Mouse (Mus musculus) urinary bladder, postnatal 4 days (tissue): ENCODE results near the gene Arrdc1.
A peak's percentile ranks its signal among the peaks of the same experiment; 100 is the strongest.
"Not testable (repeated sequence)": the region's sequence is repeated elsewhere in the genome, so short reads cannot be mapped to it uniquely, and the experiment has no call there.

Experiments
- DNase-seq, 2 experiments: peaks; one replicate each; pipeline ENCODE4 v3.0.0; 2021 to 2022; ENCODE audit warnings: low spot score in 2 of 2

The Arrdc1 gene

DNA sequence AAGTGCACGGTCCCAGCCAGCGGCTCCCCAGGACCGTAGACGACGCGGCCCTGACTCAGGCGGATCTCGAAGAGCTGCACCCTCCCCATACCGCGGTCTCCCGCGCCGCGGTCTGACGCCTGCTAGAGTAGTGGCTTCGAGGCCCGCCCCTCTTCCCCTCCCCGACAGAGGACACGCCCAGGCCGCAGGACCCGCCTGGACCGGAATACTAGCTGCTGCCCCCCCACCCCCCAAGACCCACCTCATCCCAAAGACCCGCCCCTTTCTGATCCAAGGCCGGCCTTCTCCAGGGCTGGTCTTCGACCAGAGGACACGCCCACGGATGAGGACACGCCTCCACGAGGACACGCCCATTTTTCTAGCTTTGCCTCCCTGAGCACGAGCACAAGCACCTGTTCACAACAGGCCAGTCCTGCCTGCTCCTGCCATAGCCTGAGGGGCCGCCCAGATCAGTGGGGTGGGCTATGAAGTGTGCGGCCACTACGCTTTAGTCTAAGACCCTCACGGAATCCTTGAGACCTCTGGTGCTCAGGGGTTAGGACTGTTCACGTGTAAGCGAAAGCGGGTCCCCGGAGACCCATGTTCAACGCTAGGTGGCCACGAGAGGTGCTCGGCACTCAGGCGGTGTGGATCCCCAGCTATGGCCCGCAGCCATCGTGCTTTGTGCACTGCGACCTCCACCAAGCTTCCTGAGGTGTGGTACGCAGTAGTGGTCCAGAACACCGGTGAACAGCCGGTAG, at the start of gene Arrdc1:
Gene Arrdc1 (minus strand): TSS at position 196 of the 740 bp plus-strand sequence.
- DNase-seq, result peak; percentile 89 to 91

GRCm38 (mm10) chr2:24976960-24977359, 41.9 kb upstream of the Arrdc1 start:
- no peak for DNase-seq

- DNase-seq, result peak; percentile 76 to 78
Measured at GRCm38 (mm10) chr2:24975704-24976297, 40.7 kb upstream of the Arrdc1 start, which contains the start of gene Pnpla7. Pnpla7 (plus strand) TSS chr2:24976033.

GRCm38 (mm10) chr2:24974906-24975703, 40.1 kb upstream of the Arrdc1 start, which contains the start of gene Mrpl41:
Mrpl41 (minus strand) TSS chr2:24975098.
- DNase-seq, result peak; percentile 95 to 96

- not testable (repeated sequence) for DNase-seq
Measured at GRCm38 (mm10) chr2:24974452-24974851, 39.4 kb upstream of the Arrdc1 start.

- no peak for DNase-seq
Measured at GRCm38 (mm10) chr2:24970386-24970785, 35.3 kb upstream of the Arrdc1 start.

GRCm38 (mm10) chr2:24962304-24963000, 27.4 kb upstream of the Arrdc1 start, which contains the start of gene Dph7:
Dph7 (plus strand) TSS chr2:24962400.
- DNase-seq, result peak; percentile 68 to 88

GRCm38 (mm10) chr2:24960910-24961309, 25.9 kb upstream of the Arrdc1 start:
- DNase-seq, result no peak

DNA sequence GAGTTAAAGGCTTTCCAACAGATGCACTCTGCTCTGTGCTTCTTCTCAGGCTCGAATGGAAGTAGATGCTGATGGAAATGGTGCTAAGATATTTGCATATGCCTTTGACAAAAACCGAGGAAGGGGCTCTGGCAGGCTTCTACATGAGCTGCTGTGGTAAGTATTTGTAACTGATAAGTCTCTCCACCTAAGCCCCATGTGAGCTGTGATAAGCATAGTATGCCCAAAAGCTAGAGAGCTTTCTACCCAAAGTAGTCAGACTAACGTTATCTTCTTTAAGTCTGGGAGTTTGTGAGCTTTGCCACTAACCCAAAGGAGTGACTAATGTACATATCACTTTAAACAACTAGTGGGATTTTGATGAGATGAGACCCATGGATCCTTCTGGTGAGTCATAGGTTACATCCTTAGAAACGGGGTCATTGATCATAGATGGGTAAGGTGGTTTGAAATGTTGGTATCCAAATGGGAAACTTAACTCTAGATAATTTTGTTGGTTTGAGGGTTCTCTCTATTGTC, 17.5 kb upstream of the Arrdc1 start:
- DNase-seq, result no peak

GRCm38 (mm10) chr2:24950189-24950535, 15.1 kb upstream of the Arrdc1 start:
- no peak for DNase-seq

DNA sequence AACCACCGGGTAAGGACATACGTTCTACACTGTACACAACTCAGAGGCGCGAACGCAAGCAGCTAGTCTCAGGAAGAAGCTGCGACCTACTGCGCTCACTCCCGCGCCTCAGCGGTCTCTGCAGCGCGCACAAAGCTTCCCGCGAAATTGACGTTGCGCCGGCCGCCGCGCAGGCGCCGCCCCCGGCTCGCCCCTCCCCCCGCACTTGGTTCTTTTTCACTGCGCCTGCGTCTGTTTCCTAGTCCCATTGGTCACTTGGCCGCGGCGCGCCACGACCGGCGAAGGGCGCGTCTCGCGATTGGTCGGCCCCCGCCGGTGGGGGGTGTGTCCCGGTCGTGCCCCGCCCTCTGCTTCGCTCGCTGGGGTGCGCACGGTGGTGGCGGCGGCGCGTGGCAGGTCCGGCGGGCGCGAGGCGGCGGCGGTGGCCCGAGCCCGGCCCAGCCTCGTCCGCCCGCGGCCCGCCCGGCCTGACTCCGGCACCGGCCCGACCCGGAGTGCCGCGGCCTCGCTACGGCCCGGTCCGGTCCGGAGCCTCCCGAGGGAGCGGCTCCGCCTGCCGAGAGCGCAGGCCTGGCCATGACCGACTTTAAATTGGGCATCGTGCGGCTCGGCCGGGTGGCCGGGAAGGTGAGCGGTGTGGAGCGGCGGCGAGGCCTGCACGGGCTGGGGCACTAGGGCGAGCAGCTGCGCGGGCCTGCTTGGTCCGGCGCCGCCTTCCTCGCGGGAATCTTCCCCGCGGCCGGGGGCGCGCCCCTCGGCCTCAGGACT, 14.6 kb upstream of the Arrdc1 start, which contains the start of gene Zmynd19:
Gene Zmynd19 (plus strand): TSS at position 372 of the 768 bp plus-strand sequence.
- peak; percentile 97 to 99 for DNase-seq

GRCm38 (mm10) chr2:24944304-24944703, 9.3 kb upstream of the Arrdc1 start:
- not testable (repeated sequence) for DNase-seq

DNA sequence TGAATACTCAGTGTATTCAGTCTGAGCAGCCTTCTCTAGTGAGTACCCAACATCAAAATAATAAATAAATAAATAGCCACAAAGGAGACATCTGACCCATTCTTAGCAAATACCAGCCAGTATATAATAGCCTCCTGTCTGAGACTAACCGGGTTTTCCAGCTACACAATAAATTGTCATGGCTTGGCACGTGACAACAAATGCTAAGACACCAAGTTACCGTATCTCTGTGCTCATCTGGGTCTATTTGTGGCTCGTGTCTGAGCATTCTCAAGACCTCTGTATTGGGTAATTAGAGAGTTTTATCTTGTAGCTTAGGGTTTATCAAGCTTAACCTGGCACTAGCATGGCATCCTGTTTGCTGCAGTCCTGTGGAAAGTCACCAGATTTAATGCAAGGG, 7.0 kb upstream of the Arrdc1 start:
- DNase-seq, result no peak

GRCm38 (mm10) chr2:24934441-24934963, 550 bp downstream of the Arrdc1 start:
- DNase-seq, result no peak

GRCm38 (mm10) chr2:24929593-24929992, 5.5 kb downstream of the Arrdc1 start:
- no peak for DNase-seq

DNA sequence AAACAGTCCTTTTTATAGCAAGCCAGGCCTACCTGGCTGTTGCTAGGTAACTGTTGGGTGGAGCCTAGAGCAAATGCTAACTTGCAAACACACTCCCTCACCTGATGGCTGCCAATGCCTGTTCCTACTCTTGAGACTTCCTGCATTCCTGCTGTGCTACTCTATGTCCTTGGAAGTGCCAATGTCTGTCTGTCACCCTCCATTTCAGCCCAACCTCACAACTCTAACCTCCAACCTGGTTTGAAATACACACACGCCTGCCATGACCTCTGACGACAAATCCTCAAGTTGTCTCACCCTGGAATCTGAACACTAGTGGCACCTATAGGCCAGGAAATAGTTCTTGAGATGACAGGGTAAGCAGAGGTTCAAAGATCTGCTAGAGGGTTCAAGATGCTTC, 5.9 kb downstream of the Arrdc1 start:
- no peak for DNase-seq

DNA sequence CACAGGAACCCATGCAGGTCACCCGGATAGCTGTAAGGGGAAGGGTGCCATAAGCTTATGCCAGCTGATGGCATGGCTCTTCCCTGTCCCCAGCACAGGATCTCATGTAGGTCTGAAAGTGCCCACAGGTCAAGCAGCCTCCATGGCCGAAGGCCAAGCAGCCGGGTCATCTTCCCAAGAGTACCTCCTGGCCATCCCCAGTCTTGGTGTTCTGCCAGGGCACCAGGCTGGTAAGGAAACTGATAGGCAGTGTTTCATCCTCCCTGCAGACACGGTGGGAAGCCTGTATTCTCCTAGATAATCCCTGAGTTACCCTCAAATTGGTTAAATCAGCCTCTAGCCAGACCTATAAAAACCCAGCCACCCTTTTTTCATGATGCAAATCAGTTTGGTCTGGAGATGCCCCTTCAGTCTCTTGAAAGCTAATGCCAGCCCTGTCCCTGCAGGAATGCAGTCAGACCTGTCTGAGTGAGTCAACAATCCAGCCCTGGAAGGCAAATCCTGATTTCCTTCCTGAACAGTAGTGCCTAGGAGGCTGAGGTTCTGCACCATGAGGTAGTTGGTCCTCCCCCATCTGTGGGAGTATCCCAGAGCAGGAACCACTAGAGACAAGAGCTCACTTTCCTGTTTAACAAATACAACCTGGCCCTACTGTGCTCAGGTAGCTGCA, 7.1 kb downstream of the Arrdc1 start:
- peak; percentile 34 to 59 for DNase-seq

DNA sequence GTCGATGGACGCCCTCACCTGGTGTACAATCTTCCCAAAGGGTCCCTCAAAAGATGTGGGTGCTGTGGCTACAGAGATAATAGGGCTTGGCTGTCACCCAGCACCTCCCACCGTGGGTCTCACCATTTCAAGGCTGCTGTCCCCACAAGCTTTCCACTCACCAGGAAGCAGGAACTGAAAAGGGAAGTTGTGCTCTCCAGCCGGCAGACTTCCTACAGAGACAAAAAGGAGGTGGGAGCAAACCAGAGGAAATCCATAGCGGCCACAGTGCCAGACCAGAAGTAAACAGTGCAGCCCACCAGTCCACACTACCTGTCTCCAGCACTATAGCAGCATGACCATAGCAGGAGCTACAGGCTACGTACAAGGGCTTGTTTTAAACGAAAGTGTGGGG, 8.1 kb downstream of the Arrdc1 start:
- no peak for DNase-seq

DNA sequence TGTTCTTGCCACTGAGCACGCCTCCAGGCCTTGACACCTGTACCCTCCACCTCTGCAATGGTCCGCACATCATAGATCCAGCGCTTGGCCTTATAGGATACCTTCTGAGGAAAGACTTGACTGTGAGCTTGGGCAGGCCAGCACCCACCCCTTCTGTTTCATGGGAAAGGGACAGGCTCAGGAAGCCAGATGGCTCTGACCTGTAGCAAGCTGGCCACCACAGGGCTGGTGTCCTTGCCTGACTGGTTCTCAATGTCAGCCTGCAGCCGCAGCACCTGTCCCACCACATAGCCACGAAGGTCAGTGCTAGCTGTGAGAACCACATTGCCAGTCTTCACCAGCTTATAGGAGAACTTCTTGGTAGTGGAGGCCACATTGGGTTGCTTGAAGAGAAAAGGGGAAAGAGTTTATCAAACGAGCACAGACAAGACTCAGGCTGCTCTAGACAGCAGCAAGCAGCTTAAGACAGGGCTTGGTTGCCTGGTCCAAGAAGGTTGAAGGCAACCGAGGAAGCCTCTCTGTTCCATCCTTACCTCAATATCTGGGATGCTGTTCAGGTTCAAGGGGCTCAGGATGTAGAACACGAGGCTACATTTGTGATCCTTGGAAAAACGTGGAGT, 8.6 kb downstream of the Arrdc1 start:
- no peak for DNase-seq
